Mouse (Mus musculus): ENCODE data around the gene Gm10309.
"Not testable (repeated sequence)": the region's sequence is repeated elsewhere in the genome, so short reads cannot be mapped to it uniquely, and the experiment has no call there.

Gm10309 gene

GRCm38 (mm10) chr17:86492376-86492775 is 12.7 kb downstream of the Gm10309 start:
- ChIA-PET CTCF (interaction anchor here in 1 of 4 experiments (1.2 kb wide), 1 partner anchor 331 kb away, joined by 3 read pairs; no protein-coding TSS in a partner anchor), POLR2A (interaction anchor here in 1 of 4 experiments (1.1 kb wide), 1 partner anchor 415 kb away, joined by 3 read pairs; no protein-coding TSS in a partner anchor)

GRCm38 (mm10) chr17:86489827-86490226 is 15.2 kb downstream of the Gm10309 start:
- POLR2A ChIA-PET, result no interaction called here
- CTCF ChIA-PET, result interaction anchor here (0.5 to 1.6 kb wide), 5 partner anchors 12 to 504 kb away, joined by 3 to 8 read pairs (median 4); no protein-coding TSS in a partner anchor

GRCm38 (mm10) chr17:86487450-86487849 is 17.6 kb downstream of the Gm10309 start:
- ChIA-PET POLR2A (no interaction called here), CTCF (interaction anchor here in 3 of 4 experiments (0.9 to 2.0 kb wide), 3 partner anchors 12 to 419 kb away, joined by 4 to 10 read pairs (median 9); no protein-coding TSS in a partner anchor)

- POLR2A ChIA-PET, result interaction anchor here in 1 of 4 experiments (0.6 kb wide), 1 partner anchor 565 kb away, joined by 3 read pairs; no protein-coding TSS in a partner anchor
- CTCF ChIA-PET, result interaction anchor here (0.9 to 2.0 kb wide), 7 partner anchors 12 to 420 kb away, joined by 3 to 12 read pairs (median 4); no protein-coding TSS in a partner anchor
Observed at GRCm38 (mm10) chr17:86486657-86487056, 18.4 kb downstream of the Gm10309 start.

GRCm38 (mm10) chr17:86484087-86484737 is 20.8 kb downstream of the Gm10309 start:
- ChIA-PET POLR2A (interaction anchor here in 1 of 4 experiments (0.6 kb wide), 1 partner anchor 615 kb away, joined by 4 read pairs; no protein-coding TSS in a partner anchor), CTCF (interaction anchor here in 2 of 4 experiments (0.7 to 1.9 kb wide), 3 partner anchors 12 to 422 kb away, joined by 3 to 8 read pairs (median 3); no protein-coding TSS in a partner anchor)

- CTCF ChIA-PET, result interaction anchor here in 1 of 4 experiments (1.9 to 2.7 kb wide), 2 partner anchors 11 to 423 kb away, joined by 8 to 10 read pairs; no protein-coding TSS in a partner anchor
Observed at GRCm38 (mm10) chr17:86482675-86483074, 22.4 kb downstream of the Gm10309 start.

GRCm38 (mm10) chr17:86479406-86479805 is 25.6 kb downstream of the Gm10309 start:
- POLR2A ChIA-PET, result no interaction called here
- CTCF ChIA-PET, result no interaction called here

More at GRCm38 (mm10) chr17:86482675-86483074, 22.4 kb downstream of the Gm10309 start:
- POLR2A ChIA-PET, result no interaction called here

- POLR2A ChIA-PET, result interaction anchor here in 1 of 4 experiments (0.9 kb wide), 1 partner anchor 26 kb away, joined by 4 read pairs; no protein-coding TSS in a partner anchor
- CTCF ChIA-PET, result not testable (repeated sequence)
Observed at GRCm38 (mm10) chr17:86477401-86477800, 27.6 kb downstream of the Gm10309 start.

- ChIA-PET POLR2A (interaction anchor here in 1 of 4 experiments (0.9 kb wide), 1 partner anchor 26 kb away, joined by 4 read pairs; no protein-coding TSS in a partner anchor), CTCF (interaction anchor here in 1 of 4 experiments (1.0 kb wide), 1 partner anchor 16 kb away, joined by 3 read pairs; no protein-coding TSS in a partner anchor)
Observed at GRCm38 (mm10) chr17:86476674-86477073, 28.4 kb downstream of the Gm10309 start.

- CTCF ChIA-PET, result interaction anchor here in 3 of 4 experiments (0.5 to 2.4 kb wide), 17 partner anchors 9 to 1292 kb away, joined by 3 to 12 read pairs (median 4); partner anchors contain the start of gene Atp6v1e2 (in 1 of the 3)
Observed at GRCm38 (mm10) chr17:86471684-86472083, 33.3 kb downstream of the Gm10309 start.

GRCm38 (mm10) chr17:86470160-86470559 is 34.9 kb downstream of the Gm10309 start:
- CTCF ChIA-PET, result interaction anchor here in 1 of 4 experiments (1.3 to 2.2 kb wide), 3 partner anchors 9 to 436 kb away, joined by 3 to 7 read pairs (median 4); no protein-coding TSS in a partner anchor
- POLR2A ChIA-PET, result interaction anchor here in 1 of 4 experiments (0.7 kb wide), 1 partner anchor 23 kb away, joined by 3 read pairs; no protein-coding TSS in a partner anchor

More at GRCm38 (mm10) chr17:86471684-86472083, 33.3 kb downstream of the Gm10309 start:
- POLR2A ChIA-PET, result interaction anchor here in 2 of 4 experiments (0.6 kb wide), 2 partner anchors 128 to 329 kb away, joined by 3 read pairs; no protein-coding TSS in a partner anchor

GRCm38 (mm10) chr17:86467967-86468366 is 37.1 kb downstream of the Gm10309 start:
- ChIA-PET CTCF (no interaction called here), POLR2A (no interaction called here)

GRCm38 (mm10) chr17:86467291-86467898 is 37.6 kb downstream of the Gm10309 start:
- POLR2A ChIA-PET, result no interaction called here
- CTCF ChIA-PET, result no interaction called here

- CTCF ChIA-PET, result no interaction called here
- POLR2A ChIA-PET, result no interaction called here
Observed at GRCm38 (mm10) chr17:86466871-86467270, 38.2 kb downstream of the Gm10309 start.

- ChIA-PET POLR2A (interaction anchor here in 1 of 4 experiments (1.0 kb wide), 1 partner anchor 9 kb away, joined by 3 read pairs; no protein-coding TSS in a partner anchor), CTCF (interaction anchor here in 1 of 4 experiments (0.6 kb wide), 1 partner anchor 8 kb away, joined by 3 read pairs; no protein-coding TSS in a partner anchor)
Observed at GRCm38 (mm10) chr17:86466412-86466811, 38.6 kb downstream of the Gm10309 start.

GRCm38 (mm10) chr17:86465865-86466264 is 39.2 kb downstream of the Gm10309 start:
- ChIA-PET CTCF (interaction anchor here in 1 of 4 experiments (0.6 kb wide), 1 partner anchor 8 kb away, joined by 3 read pairs; no protein-coding TSS in a partner anchor), POLR2A (interaction anchor here in 1 of 4 experiments (1.0 kb wide), 1 partner anchor 10 kb away, joined by 3 read pairs; no protein-coding TSS in a partner anchor)

- ChIA-PET CTCF (no interaction called here), POLR2A (interaction anchor here in 1 of 4 experiments (0.6 kb wide), 1 partner anchor 228 kb away, joined by 3 read pairs; no protein-coding TSS in a partner anchor)
Observed at GRCm38 (mm10) chr17:86464689-86465363, 40.2 kb downstream of the Gm10309 start.

GRCm38 (mm10) chr17:86464197-86464596 is 40.8 kb downstream of the Gm10309 start:
- CTCF ChIA-PET, result no interaction called here
- POLR2A ChIA-PET, result no interaction called here
